Mouse (Mus musculus): ENCODE data around the gene Ints1. TPM values are rescaled to one million over a fixed set of nuclear protein-coding genes. Genes with fewer than 3 reads are reported as not detected.

Gene Ints1
- polyA plus RNA-seq, 1 experiment: 72.1 TPM

- no peaks in the 10 kb centered on the region for H3K4me1 ChIP-seq (ENCODE audit: control insufficient read depth, insufficient read depth, insufficient read length)
- H3K27me3 ChIP-seq (ENCODE audit: control insufficient read depth, insufficient read depth, low read length): no peaks in the 10 kb centered on the region
- no peak overlapping the region for H3K27ac ChIP-seq (ENCODE audit: insufficient read depth, low read length)
- 58% methylated on average over 4 of the region's 4 CpGs for WGBS
- no peaks in the 10 kb centered on the region for H3K36me3 ChIP-seq (ENCODE audit: control insufficient read depth, insufficient read depth, low read length)
- TF ChIP-seq CTCF (IDR thresholded peaks at IDR 0.05; ENCODE audit: extremely low read depth, insufficient read depth, insufficient read length, insufficient replicate concordance): no peak
- no peak for TF ChIP-seq POLR2A (IDR thresholded peaks at IDR 0.05; ENCODE audit: low read depth, low read length)
- no peak overlapping the region for H3K4me3 ChIP-seq (ENCODE audit: extremely low read depth, insufficient read depth, insufficient read length)
- no peak for DNase-seq (ENCODE audit: low read depth in 1 of 2, low spot score in 2 of 2)
Observed at GRCm38 (mm10) chr5:139809397-139809796, 33.9 kb upstream of the Ints1 start.

GRCm38 (mm10) chr5:139805924-139806323, 30.4 kb upstream of the Ints1 start:
- H3K27me3 ChIP-seq (ENCODE audit: control insufficient read depth, insufficient read depth, low read length): no peaks in the 10 kb centered on the region
- H3K4me1 ChIP-seq (ENCODE audit: control insufficient read depth, insufficient read depth, insufficient read length): no peaks in the 10 kb centered on the region
- TF ChIP-seq CTCF (IDR thresholded peaks at IDR 0.05; ENCODE audit: extremely low read depth, insufficient read depth, insufficient read length, insufficient replicate concordance): no peak
- TF ChIP-seq POLR2A (IDR thresholded peaks at IDR 0.05; ENCODE audit: low read depth, low read length): no peak
- no peak overlapping the region for H3K4me3 ChIP-seq (ENCODE audit: extremely low read depth, insufficient read depth, insufficient read length)
- no peak for DNase-seq (ENCODE audit: low read depth in 1 of 2, low spot score in 2 of 2)
- peak overlapping the region; percentile 67; the same call in 1 of the 2 replicates for H3K27ac ChIP-seq (ENCODE audit: insufficient read depth, low read length)
- WGBS: 93% methylated on average over 8 of the region's 8 CpGs
- H3K36me3 ChIP-seq (ENCODE audit: control insufficient read depth, insufficient read depth, low read length): peaks cover 8% of the 10 kb centered on the region

- H3K27ac ChIP-seq (ENCODE audit: insufficient read depth, low read length): peak overlapping the region; percentile 67; the same call in 1 of the 2 replicates
Observed at GRCm38 (mm10) chr5:139804573-139805111, 29.2 kb upstream of the Ints1 start.

GRCm38 (mm10) chr5:139804107-139804551, 28.7 kb upstream of the Ints1 start:
- peak overlapping the region; percentile 67; the same call in 1 of the 2 replicates for H3K27ac ChIP-seq (ENCODE audit: insufficient read depth, low read length)
- no peak for DNase-seq (ENCODE audit: low read depth in 1 of 2, low spot score in 2 of 2)

More at GRCm38 (mm10) chr5:139804573-139805111, 29.2 kb upstream of the Ints1 start:
- DNase-seq (ENCODE audit: low read depth in 1 of 2, low spot score in 2 of 2): no peak
- 80% methylated on average over 11 of the region's 11 CpGs for WGBS
- Histone ChIP-seq H3K36me3 (ENCODE audit: control insufficient read depth, insufficient read depth, low read length) (peaks cover 21% of the 10 kb centered on the region), H3K4me1 (ENCODE audit: control insufficient read depth, insufficient read depth, insufficient read length) (no peaks in the 10 kb centered on the region), H3K27me3 (ENCODE audit: control insufficient read depth, insufficient read depth, low read length) (no peaks in the 10 kb centered on the region), H3K4me3 (ENCODE audit: extremely low read depth, insufficient read depth, insufficient read length) (no peak overlapping the region)
- TF ChIP-seq CTCF (IDR thresholded peaks at IDR 0.05; ENCODE audit: extremely low read depth, insufficient read depth, insufficient read length, insufficient replicate concordance) (no peak), POLR2A (IDR thresholded peaks at IDR 0.05; ENCODE audit: low read depth, low read length) (no peak)

GRCm38 (mm10) chr5:139803601-139804102, 28.2 kb upstream of the Ints1 start:
- 30% methylated on average over 12 of the region's 12 CpGs for WGBS
- Histone ChIP-seq H3K36me3 (ENCODE audit: control insufficient read depth, insufficient read depth, low read length) (peaks cover 28% of the 10 kb centered on the region), H3K4me1 (ENCODE audit: control insufficient read depth, insufficient read depth, insufficient read length) (no peaks in the 10 kb centered on the region), H3K27ac (ENCODE audit: insufficient read depth, low read length) (peak overlapping the region; percentile 45; the same call in 1 of the 2 replicates), H3K4me3 (ENCODE audit: extremely low read depth, insufficient read depth, insufficient read length) (no peak overlapping the region), H3K27me3 (ENCODE audit: control insufficient read depth, insufficient read depth, low read length) (no peaks in the 10 kb centered on the region)
- DNase-seq (ENCODE audit: low read depth in 1 of 2, low spot score in 2 of 2): no peak
- no peak for TF ChIP-seq CTCF (IDR thresholded peaks at IDR 0.05; ENCODE audit: extremely low read depth, insufficient read depth, insufficient read length, insufficient replicate concordance)
- no peak for TF ChIP-seq POLR2A (IDR thresholded peaks at IDR 0.05; ENCODE audit: low read depth, low read length)

More at GRCm38 (mm10) chr5:139804107-139804551, 28.7 kb upstream of the Ints1 start:
- Histone ChIP-seq H3K27me3 (ENCODE audit: control insufficient read depth, insufficient read depth, low read length) (no peaks in the 10 kb centered on the region), H3K36me3 (ENCODE audit: control insufficient read depth, insufficient read depth, low read length) (peaks cover 26% of the 10 kb centered on the region), H3K4me3 (ENCODE audit: extremely low read depth, insufficient read depth, insufficient read length) (no peak overlapping the region), H3K4me1 (ENCODE audit: control insufficient read depth, insufficient read depth, insufficient read length) (no peaks in the 10 kb centered on the region)
- no peak for TF ChIP-seq POLR2A (IDR thresholded peaks at IDR 0.05; ENCODE audit: low read depth, low read length)
- no peak for TF ChIP-seq CTCF (IDR thresholded peaks at IDR 0.05; ENCODE audit: extremely low read depth, insufficient read depth, insufficient read length, insufficient replicate concordance)
- 15% methylated on average over 6 of the region's 6 CpGs for WGBS

- WGBS: 84% methylated on average over 8 of the region's 8 CpGs
- no peak overlapping the region for H3K4me3 ChIP-seq (ENCODE audit: extremely low read depth, insufficient read depth, insufficient read length)
- TF ChIP-seq POLR2A (IDR thresholded peaks at IDR 0.05; ENCODE audit: low read depth, low read length) (no peak), CTCF (IDR thresholded peaks at IDR 0.05; ENCODE audit: extremely low read depth, insufficient read depth, insufficient read length, insufficient replicate concordance) (no peak)
- no peak for DNase-seq (ENCODE audit: low read depth in 1 of 2, low spot score in 2 of 2)
- H3K27ac ChIP-seq (ENCODE audit: insufficient read depth, low read length): peak overlapping the region; percentile 8; the same call in 1 of the 2 replicates
- no peaks in the 10 kb centered on the region for H3K4me1 ChIP-seq (ENCODE audit: control insufficient read depth, insufficient read depth, insufficient read length)
- H3K36me3 ChIP-seq (ENCODE audit: control insufficient read depth, insufficient read depth, low read length): peaks cover 28% of the 10 kb centered on the region
- no peaks in the 10 kb centered on the region for H3K27me3 ChIP-seq (ENCODE audit: control insufficient read depth, insufficient read depth, low read length)
Observed at GRCm38 (mm10) chr5:139803165-139803564, 27.7 kb upstream of the Ints1 start.

- H3K36me3 ChIP-seq (ENCODE audit: control insufficient read depth, insufficient read depth, low read length): peaks cover 30% of the 10 kb centered on the region
- TF ChIP-seq POLR2A (IDR thresholded peaks at IDR 0.05; ENCODE audit: low read depth, low read length): no peak
- no peak for TF ChIP-seq CTCF (IDR thresholded peaks at IDR 0.05; ENCODE audit: extremely low read depth, insufficient read depth, insufficient read length, insufficient replicate concordance)
- no peaks in the 10 kb centered on the region for H3K27me3 ChIP-seq (ENCODE audit: control insufficient read depth, insufficient read depth, low read length)
- no peaks in the 10 kb centered on the region; the same call in 1 of the 2 replicates for H3K4me1 ChIP-seq (ENCODE audit: control insufficient read depth, insufficient read depth, insufficient read length)
- H3K4me3 ChIP-seq (ENCODE audit: extremely low read depth, insufficient read depth, insufficient read length): no peak overlapping the region
- H3K27ac ChIP-seq (ENCODE audit: insufficient read depth, low read length): no peak overlapping the region
- 90% methylated on average over 10 of the region's 10 CpGs for WGBS
- DNase-seq (ENCODE audit: low read depth in 1 of 2, low spot score in 2 of 2): no peak
Observed at GRCm38 (mm10) chr5:139801880-139802279, 26.4 kb upstream of the Ints1 start.

All from spleen, adult 2 months (tissue).